Mouse (Mus musculus) midbrain, embryonic 16.5 days (tissue): ENCODE measurements around the gene Upp1. TPM values are rescaled to one million over a fixed set of nuclear protein-coding genes. Genes with fewer than 3 reads are reported as not detected.
A peak's percentile ranks its signal among the peaks of the same experiment; 100 is the strongest.

ENCODE experiments used
- ATAC-seq: fragments of 200-750 bp; cut with Nextera tagmentation; 2 replicates; pipeline ENCODE4 v1.8.0; 2017; ENCODE audit warnings: moderate TSS enrichment
- H3K27ac ChIP-seq: fragments of 300-500 bp; sonication (generic); 2 replicates; pipeline ENCODE4 v1.5.1; 2014; ENCODE audit warnings: mild to moderate bottlenecking, low read length, mixed read lengths
- H3K27me3 ChIP-seq: fragments of 300-500 bp; sonication (generic); 2 replicates; pipeline ENCODE4 v1.6.1; 2014; ENCODE audit warnings: low read depth, low read length, mixed read lengths; ENCODE audit not compliant: control insufficient read depth, insufficient read depth
- H3K36me3 ChIP-seq: fragments of 300-500 bp; sonication (generic); 2 replicates; pipeline ENCODE4 v1.6.1; 2014; ENCODE audit warnings: mild to moderate bottlenecking, low read length, moderate library complexity, mixed read lengths; ENCODE audit not compliant: control insufficient read depth, insufficient read depth
- H3K4me1 ChIP-seq: fragments of 300-500 bp; sonication (generic); 2 replicates; pipeline ENCODE4 v1.6.1; 2014; ENCODE audit warnings: mild to moderate bottlenecking, low read length, mixed read lengths; ENCODE audit not compliant: control insufficient read depth, insufficient read depth
- H3K4me2 ChIP-seq: fragments of 300-500 bp; sonication (generic); 2 replicates; pipeline ENCODE4 v1.6.1; 2014; ENCODE audit warnings: mild to moderate bottlenecking, low read length, mixed read lengths
- H3K4me3 ChIP-seq: fragments of 300-500 bp; sonication (generic); 2 replicates; pipeline ENCODE4 v1.5.1; 2014; ENCODE audit warnings: low read depth, mild to moderate bottlenecking, low read length, moderate library complexity, mixed read lengths
- H3K9ac ChIP-seq: fragments of 300-500 bp; sonication (generic); 2 replicates; pipeline ENCODE4 v1.6.1; 2014; ENCODE audit warnings: low read depth, low read length, mixed read lengths
- H3K9me3 ChIP-seq: fragments of 300-500 bp; sonication (generic); replicated peaks from 2 replicates; pipeline ENCODE4 v1.6.1; 2014; ENCODE audit warnings: mild to moderate bottlenecking, low read length, mixed read lengths; ENCODE audit not compliant: control insufficient read depth, poor library complexity, severe bottlenecking
- WGBS: fragments of 180-500 bp; shearing (Covaris S2); extraction: QIAGEN DNeasy Blood & Tissue Kit; methylation state at CpG from one replicate; pipeline ENCODE4 v1.1.7; 2014; 5-methylcytosine and 5-hydroxymethylcytosine counted together
- polyA plus RNA-seq: library from polyadenylated mRNA; unstranded; fragments of >200 nt; fragmentation: Nextera tagmentation; extraction: Ambion mirVana; gene quantifications from 2 replicates; pipeline ENCODE4 v1.2.1, GENCODE M21; 2015

Upp1 gene
- polyA plus RNA-seq: 1.8 and 2.4 TPM in 2 replicates

DNA sequence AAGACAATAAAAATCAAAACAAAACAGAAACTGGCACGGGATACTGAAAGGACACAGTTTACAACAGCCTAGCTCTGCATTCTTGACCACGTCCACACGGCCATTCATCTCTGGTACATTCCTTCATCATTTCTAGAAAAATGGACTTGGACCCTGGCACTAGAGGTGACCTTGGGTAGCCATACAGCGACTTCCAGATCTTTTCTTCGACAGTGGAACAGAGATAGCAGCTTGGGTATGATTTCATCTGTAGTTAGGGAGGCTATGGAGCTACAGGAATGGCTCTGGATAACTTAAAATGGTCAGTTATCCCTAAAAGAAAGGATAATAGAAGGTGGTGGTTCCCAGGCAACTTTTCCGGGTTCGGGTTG lies at the start of gene Upp1:
Upp1 (plus strand) TSS at position 54 of the 371 bp plus-strand sequence.
- Histone ChIP-seq H3K4me3 (peak within 1 kb of the TSS; percentile 49), H3K4me1 (peaks cover 25% of the 10 kb centered on the region), H3K9me3 (no peaks in the 10 kb centered on the region), H3K9ac (peak within 1 kb of the TSS; percentile 45), H3K27ac (no peak within 1 kb of the TSS), H3K36me3 (no peaks in the 10 kb centered on the region), H3K4me2 (peak within 1 kb of the TSS; percentile 99), H3K27me3 (peaks cover 35% of the 10 kb centered on the region)
- under 1% methylated on average over 7 of the region's 7 CpGs for WGBS
- no peak for ATAC-seq

DNA sequence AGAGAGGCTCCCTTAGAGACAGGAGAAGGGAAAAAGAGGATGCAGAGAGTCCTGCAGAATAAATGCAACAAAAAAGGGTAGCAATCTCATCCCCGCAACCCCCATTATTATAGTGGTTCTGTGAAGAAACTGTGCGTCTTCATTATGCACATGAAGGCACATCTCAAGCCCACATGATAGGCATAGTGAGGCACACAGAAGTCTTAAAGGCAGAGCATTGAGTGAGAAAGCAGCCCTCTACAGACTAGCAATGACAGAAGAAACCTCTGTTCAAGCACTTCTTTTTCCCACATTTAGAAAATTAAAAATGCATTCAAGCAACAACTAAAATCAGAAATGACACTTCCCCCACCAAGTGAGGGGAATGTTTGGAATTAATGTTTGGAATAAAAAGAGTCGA lies 41.5 kb upstream of the Upp1 start:
- Histone ChIP-seq H3K9ac (no peak overlapping the region), H3K36me3 (no peaks in the 10 kb centered on the region), H3K4me3 (no peak overlapping the region), H3K27me3 (no peaks in the 10 kb centered on the region), H3K27ac (no peak overlapping the region), H3K4me1 (no peaks in the 10 kb centered on the region), H3K9me3 (no peaks in the 10 kb centered on the region), H3K4me2 (no peak overlapping the region)
- ATAC-seq: no peak
- 73% methylated on average over 3 of the region's 3 CpGs for WGBS

- Histone ChIP-seq H3K4me2 (no peak overlapping the region), H3K36me3 (no peaks in the 10 kb centered on the region)
- no peak for ATAC-seq
Measured at GRCm38 (mm10) chr11:9113189-9113588, 4.7 kb upstream of the Upp1 start.

GRCm38 (mm10) chr11:9115367-9116120 lies 2.4 kb upstream of the Upp1 start:
- Histone ChIP-seq H3K4me1 (peaks cover 25% of the 10 kb centered on the region), H3K4me3 (no peak overlapping the region), H3K27me3 (peaks cover 33% of the 10 kb centered on the region), H3K4me2 (no peak overlapping the region), H3K36me3 (no peaks in the 10 kb centered on the region), H3K27ac (no peak overlapping the region), H3K9me3 (no peaks in the 10 kb centered on the region), H3K9ac (no peak overlapping the region)
- 20% methylated on average over 9 of the region's 9 CpGs for WGBS
- no peak for ATAC-seq

More at GRCm38 (mm10) chr11:9113189-9113588, 4.7 kb upstream of the Upp1 start:
- no peaks in the 10 kb centered on the region for H3K9me3 ChIP-seq
- peaks cover 18% of the 10 kb centered on the region for H3K27me3 ChIP-seq
- no peak overlapping the region for H3K9ac ChIP-seq
- WGBS: 80% methylated on average over 2 of the region's 2 CpGs
- no peak overlapping the region for H3K4me3 ChIP-seq
- H3K4me1 ChIP-seq: peaks cover 10% of the 10 kb centered on the region
- no peak overlapping the region for H3K27ac ChIP-seq

- H3K36me3 ChIP-seq: no peaks in the 10 kb centered on the region
- H3K27ac ChIP-seq: no peak overlapping the region
- WGBS: under 1% methylated on average over 10 of the region's 10 CpGs
- H3K4me3 ChIP-seq: no peak overlapping the region
- peak overlapping the region; percentile 28 for H3K4me2 ChIP-seq
- H3K27me3 ChIP-seq: peaks cover 35% of the 10 kb centered on the region
- H3K9ac ChIP-seq: no peak overlapping the region
- no peak for ATAC-seq
- H3K4me1 ChIP-seq: peaks cover 25% of the 10 kb centered on the region
- no peaks in the 10 kb centered on the region for H3K9me3 ChIP-seq
Measured at GRCm38 (mm10) chr11:9116121-9116520, 1.8 kb upstream of the Upp1 start.

GRCm38 (mm10) chr11:9116916-9117315 lies 987 bp upstream of the Upp1 start:
- Histone ChIP-seq H3K4me3 (no peak overlapping the region), H3K4me1 (peaks cover 25% of the 10 kb centered on the region)

GRCm38 (mm10) chr11:9117358-9118049 lies 399 bp upstream of the Upp1 start:
- Histone ChIP-seq H3K27ac (no peak overlapping the region), H3K36me3 (no peaks in the 10 kb centered on the region), H3K27me3 (peaks cover 35% of the 10 kb centered on the region), H3K4me2 (peak overlapping the region; percentile 99), H3K4me3 (peak overlapping the region; percentile 49), H3K4me1 (peaks cover 25% of the 10 kb centered on the region), H3K9me3 (no peaks in the 10 kb centered on the region), H3K9ac (0 out of 2 replicates have a peak overlapping the region, but pooled peaks have one; percentile 10)
- peak; percentile 54 for ATAC-seq
- 5% methylated on average over 13 of the region's 13 CpGs for WGBS

More at GRCm38 (mm10) chr11:9116916-9117315, 987 bp upstream of the Upp1 start:
- H3K27me3 ChIP-seq: peaks cover 35% of the 10 kb centered on the region
- 9% methylated on average over 3 of the region's 3 CpGs for WGBS
- H3K9me3 ChIP-seq: no peaks in the 10 kb centered on the region
- H3K36me3 ChIP-seq: no peaks in the 10 kb centered on the region
- H3K4me2 ChIP-seq: no peak overlapping the region
- H3K9ac ChIP-seq: no peak overlapping the region
- no peak for ATAC-seq
- no peak overlapping the region for H3K27ac ChIP-seq

GRCm38 (mm10) chr11:9118421-9119121 lies 668 bp downstream of the Upp1 start:
- no peaks in the 10 kb centered on the region for H3K9me3 ChIP-seq
- H3K27me3 ChIP-seq: peaks cover 35% of the 10 kb centered on the region
- peak; percentile 58 for ATAC-seq
- WGBS: under 1% methylated on average over 40 of the region's 40 CpGs
- H3K36me3 ChIP-seq: no peaks in the 10 kb centered on the region
- peak overlapping the region; percentile 49 for H3K4me3 ChIP-seq
- H3K4me2 ChIP-seq: peak overlapping the region; percentile 99
- H3K9ac ChIP-seq: peak overlapping the region; percentile 45
- H3K4me1 ChIP-seq: peaks cover 25% of the 10 kb centered on the region
- no peak overlapping the region for H3K27ac ChIP-seq
